Mouse (Mus musculus) lung, postnatal 0 days (tissue): Measurements from ENCODE around the gene Tmco1. TPM values are rescaled to one million over a fixed set of nuclear protein-coding genes. Genes with fewer than 3 reads are reported as not detected.

ENCODE experiments used
- ATAC-seq: fragments of 200-750 bp; cut with Nextera tagmentation; 2 replicates; pipeline ENCODE4 v1.8.0; 2017; ENCODE audit warnings: moderate library complexity
- DNase-seq: peaks from one replicate; pipeline ENCODE4 v3.0.0-alpha.2; 2016; ENCODE audit warnings: low spot score
- H3K27ac ChIP-seq: fragments of 300-500 bp; sonication (generic); 2 replicates; pipeline ENCODE4 v1.5.1; 2014; ENCODE audit warnings: antibody characterized with exemption, mild to moderate bottlenecking, low read length, mixed read lengths
- H3K27me3 ChIP-seq: fragments of 300-500 bp; sonication (generic); replicated peaks from 2 replicates; pipeline ENCODE4 v1.6.1; 2014; ENCODE audit warnings: low read length, mixed read lengths; ENCODE audit not compliant: insufficient read depth
- H3K36me3 ChIP-seq: fragments of 300-500 bp; sonication (generic); 2 replicates; pipeline ENCODE4 v1.6.1; 2014; ENCODE audit warnings: low read length, mixed read lengths; ENCODE audit not compliant: insufficient read depth
- H3K4me1 ChIP-seq: fragments of 300-500 bp; sonication (generic); 2 replicates; pipeline ENCODE4 v1.6.1; 2014; ENCODE audit warnings: antibody characterized with exemption, low read depth, low read length, mixed read lengths; ENCODE audit not compliant: insufficient read depth
- H3K4me2 ChIP-seq: fragments of 300-500 bp; sonication (generic); replicated peaks from 2 replicates; pipeline ENCODE4 v1.6.1; 2014; ENCODE audit warnings: low read depth, mild to moderate bottlenecking, low read length, moderate library complexity, mixed read lengths
- H3K4me3 ChIP-seq: fragments of 300-500 bp; sonication (generic); 2 replicates; pipeline ENCODE4 v1.5.1; 2014; ENCODE audit warnings: low read depth, low read length
- H3K9ac ChIP-seq: fragments of 300-500 bp; sonication (generic); replicated peaks from 2 replicates; pipeline ENCODE4 v1.6.1; 2014; ENCODE audit warnings: low read depth, mild to moderate bottlenecking
- H3K9me3 ChIP-seq: fragments of 300-500 bp; sonication (generic); 2 replicates; pipeline ENCODE4 v1.6.1; 2016; ENCODE audit warnings: low read length, mixed read lengths
- CTCF ChIP-seq: IDR thresholded peaks from 2 replicates; pipeline ENCODE4 v1.5.1; 2016; ENCODE audit warnings: antibody characterized with exemption, mild to moderate bottlenecking
- EP300 ChIP-seq: IDR thresholded peaks from 2 replicates; pipeline ENCODE4 v1.6.1; 2016; ENCODE audit warnings: antibody characterized with exemption, mild to moderate bottlenecking, control low read depth
- WGBS: fragments of 180-500 bp; shearing (Covaris S2); extraction: QIAGEN DNeasy Blood & Tissue Kit; methylation state at CpG from one replicate; pipeline ENCODE4 v1.1.7; 2014; 5-methylcytosine and 5-hydroxymethylcytosine counted together
- polyA plus RNA-seq: library from polyadenylated mRNA; unstranded; fragments of >200 nt; fragmentation: Nextera tagmentation; extraction: Ambion mirVana; gene quantifications from 2 replicates; pipeline ENCODE4 v1.2.1, GENCODE M21; 2015

Gene Tmco1
- polyA plus RNA-seq, 1 experiment from 2014 or later, result 94.7 TPM

GRCm38 (mm10) chr1:167349815-167350596 lies 41.8 kb downstream of the Tmco1 start, which contains the start of gene Aldh9a1:
Gene Aldh9a1, plus strand, starts transcription at chr1:167349991.
- Histone ChIP-seq H3K4me2 (peak within 1 kb of the TSS; percentile 94), H3K4me3 (peak within 1 kb of the TSS; percentile 70), H3K9ac (peak within 1 kb of the TSS; percentile 58), H3K27ac (peak within 1 kb of the TSS; percentile 82), H3K36me3 (no peaks in the 10 kb centered on the region), H3K27me3 (no peaks in the 10 kb centered on the region), H3K9me3 (no peaks in the 10 kb centered on the region), H3K4me1 (0 out of 2 replicates have a peak, but pooled peaks cover 4% of the 10 kb centered on the region)
- WGBS, result under 1% methylated on average over 55 of the region's 55 CpGs
- ATAC-seq (peak; percentile 98), DNase-seq (peak; percentile 94)
- TF ChIP-seq EP300, result peak; percentile 54
- TF ChIP-seq CTCF, result 0 out of 2 replicates have a peak, but pooled peaks have one; percentile 17

- TF ChIP-seq CTCF, result no peak
- no peak for TF ChIP-seq EP300
- DNase-seq (peak; percentile 30), ATAC-seq (no peak)
- H3K27ac ChIP-seq, result peak overlapping the region; percentile 82; the same call in 1 of the 2 replicates
- H3K4me2 ChIP-seq, result peak overlapping the region; percentile 94
- peak overlapping the region; percentile 70 for H3K4me3 ChIP-seq
- H3K9me3 ChIP-seq, result no peaks in the 10 kb centered on the region
- H3K27me3 ChIP-seq, result no peaks in the 10 kb centered on the region
- WGBS, result 27% methylated on average over 13 of the region's 13 CpGs
- H3K36me3 ChIP-seq, result 0 out of 2 replicates have a peak, but pooled peaks cover 4% of the 10 kb centered on the region
- H3K4me1 ChIP-seq, result 0 out of 2 replicates have a peak, but pooled peaks cover 4% of the 10 kb centered on the region
- peak overlapping the region; percentile 58 for H3K9ac ChIP-seq
Observed at GRCm38 (mm10) chr1:167350597-167351415, 42.6 kb downstream of the Tmco1 start.

GRCm38 (mm10) chr1:167352403-167352802 lies 44.2 kb downstream of the Tmco1 start:
- ATAC-seq (no peak), DNase-seq (no peak)
- WGBS, result 76% methylated on average over 14 of the region's 14 CpGs
- H3K36me3 ChIP-seq, result 0 out of 2 replicates have a peak, but pooled peaks cover 4% of the 10 kb centered on the region
- H3K4me3 ChIP-seq, result no peak overlapping the region
- no peak overlapping the region for H3K9ac ChIP-seq
- no peak for TF ChIP-seq CTCF
- no peak for TF ChIP-seq EP300
- H3K9me3 ChIP-seq, result no peaks in the 10 kb centered on the region
- H3K27me3 ChIP-seq, result no peaks in the 10 kb centered on the region
- 0 out of 2 replicates have a peak, but pooled peaks cover 4% of the 10 kb centered on the region for H3K4me1 ChIP-seq
- no peak overlapping the region for H3K4me2 ChIP-seq
- no peak overlapping the region for H3K27ac ChIP-seq

GRCm38 (mm10) chr1:167357387-167357786 lies 49.2 kb downstream of the Tmco1 start:
- Histone ChIP-seq H3K4me3 (no peak overlapping the region), H3K36me3 (0 out of 2 replicates have a peak, but pooled peaks cover 4% of the 10 kb centered on the region), H3K9me3 (no peaks in the 10 kb centered on the region), H3K4me1 (no peaks in the 10 kb centered on the region), H3K9ac (no peak overlapping the region), H3K27me3 (no peaks in the 10 kb centered on the region), H3K4me2 (no peak overlapping the region), H3K27ac (no peak overlapping the region)
- ATAC-seq (no peak), DNase-seq (no peak)
- WGBS, result 87% methylated on average over 9 of the region's 9 CpGs
- TF ChIP-seq EP300, result no peak
- TF ChIP-seq CTCF, result no peak

DNA sequence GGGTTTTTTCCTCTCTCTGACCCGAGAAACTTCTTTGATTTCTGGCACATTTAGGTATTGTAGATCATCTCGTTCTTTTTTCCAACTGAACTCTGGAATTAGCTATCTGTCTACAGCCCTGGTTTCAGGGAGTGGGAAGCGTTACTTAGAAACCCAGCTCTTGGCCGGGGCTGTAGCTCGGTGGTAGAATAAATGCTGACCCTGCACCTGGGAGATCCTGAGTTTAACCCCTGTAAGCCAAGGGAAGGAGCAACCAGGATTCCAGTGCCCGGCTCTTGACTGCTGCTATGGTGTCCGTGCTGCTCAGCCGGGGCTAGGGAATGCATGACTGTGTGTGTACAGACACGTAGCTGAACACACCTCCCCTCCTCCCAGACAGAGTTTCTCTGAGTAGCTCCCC lies 50.6 kb downstream of the Tmco1 start:
- no peaks in the 10 kb centered on the region for H3K27me3 ChIP-seq
- no peak overlapping the region for H3K4me3 ChIP-seq
- H3K9me3 ChIP-seq, result no peaks in the 10 kb centered on the region
- TF ChIP-seq EP300, result no peak
- TF ChIP-seq CTCF, result no peak
- H3K4me2 ChIP-seq, result no peak overlapping the region
- DNase-seq, result no peak
- no peak for ATAC-seq
- H3K27ac ChIP-seq, result no peak overlapping the region
- H3K4me1 ChIP-seq, result no peaks in the 10 kb centered on the region
- 74% methylated on average over 9 of the region's 9 CpGs for WGBS
- H3K9ac ChIP-seq, result no peak overlapping the region
- H3K36me3 ChIP-seq, result 0 out of 2 replicates have a peak, but pooled peaks cover 4% of the 10 kb centered on the region

DNA sequence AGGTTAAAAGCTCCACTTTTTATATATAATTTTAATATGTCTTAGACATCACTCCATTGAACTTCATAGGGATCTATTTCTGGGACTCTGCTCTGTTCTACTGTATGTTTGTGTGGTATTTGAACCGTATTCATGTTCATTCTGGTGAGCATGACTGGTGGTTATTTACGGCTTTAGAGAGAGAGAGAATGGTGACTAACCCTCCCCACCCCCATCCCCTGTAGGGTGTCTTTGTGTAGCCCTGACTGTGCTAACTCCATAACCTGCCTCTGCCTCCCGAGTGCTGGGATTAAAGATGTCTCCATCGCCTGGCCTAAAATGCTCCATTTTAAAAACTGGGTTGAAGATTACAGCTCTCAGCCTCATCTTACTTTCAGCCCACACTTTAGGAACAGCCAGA lies 52.1 kb downstream of the Tmco1 start:
- TF ChIP-seq CTCF (no peak), EP300 (no peak)
- Histone ChIP-seq H3K9ac (no peak overlapping the region), H3K4me2 (no peak overlapping the region), H3K27ac (no peak overlapping the region), H3K27me3 (no peaks in the 10 kb centered on the region), H3K4me3 (no peak overlapping the region), H3K4me1 (no peaks in the 10 kb centered on the region), H3K36me3 (0 out of 2 replicates have a peak, but pooled peaks cover 4% of the 10 kb centered on the region), H3K9me3 (no peaks in the 10 kb centered on the region)
- WGBS, result 90% methylated on average over 4 of the region's 4 CpGs
- DNase-seq, result no peak
- ATAC-seq, result no peak
